Mouse (Mus musculus) urinary bladder, postnatal 25 days (tissue): ENCODE measurements around the gene Vmn1r51.
"Not testable (repeated sequence)": the region's sequence is repeated elsewhere in the genome, so short reads cannot be mapped to it uniquely, and the experiment has no call there.

Source experiments
- DNase-seq: peaks from one replicate; pipeline ENCODE4 v3.0.0; 2022; ENCODE audit warnings: low spot score

Vmn1r51 gene

GRCm38 (mm10) chr6:90122296-90122695, at the start of gene Vmn1r51:
Vmn1r51 (plus strand) TSS chr6:90122596.
- not testable (repeated sequence) for DNase-seq

- DNase-seq, result no peak
Observed at GRCm38 (mm10) chr6:90078406-90078805, 44.0 kb upstream of the Vmn1r51 start, which contains the start of gene Vmn1r49. Vmn1r49 (minus strand) TSS chr6:90078506.

GRCm38 (mm10) chr6:90100566-90100965, 21.8 kb upstream of the Vmn1r51 start:
- no peak for DNase-seq

GRCm38 (mm10) chr6:90101130-90101529, 21.3 kb upstream of the Vmn1r51 start, which contains the start of gene Vmn1r50:
Vmn1r50 (plus strand) TSS chr6:90101430.
- no peak for DNase-seq

- no peak for DNase-seq
Observed at GRCm38 (mm10) chr6:90160139-90160538, 37.7 kb downstream of the Vmn1r51 start.

- no peak for DNase-seq
Observed at GRCm38 (mm10) chr6:90174508-90174907, 52.1 kb downstream of the Vmn1r51 start, which contains the start of gene Vmn1r52. Vmn1r52 (plus strand) TSS chr6:90174808.
